Mouse (Mus musculus) MN1 (cell line): ENCODE data around the gene Mgll.

ENCODE experiments used
- DNase-seq: peaks from one replicate; pipeline ENCODE4 v3.0.0-alpha.2; 2016; ENCODE audit warnings: low spot score

Mgll gene

GRCm38 (mm10) chr6:88743601-88744291 lies 19.5 kb downstream of the Mgll start:
- peak; percentile 35 for DNase-seq

- DNase-seq: no peak
Observed at GRCm38 (mm10) chr6:88745027-88745426, 20.8 kb downstream of the Mgll start.

GRCm38 (mm10) chr6:88746271-88746670 lies 22.1 kb downstream of the Mgll start:
- DNase-seq: no peak

GRCm38 (mm10) chr6:88747296-88748040 lies 23.3 kb downstream of the Mgll start:
- no peak for DNase-seq

GRCm38 (mm10) chr6:88750884-88751283 lies 26.7 kb downstream of the Mgll start:
- DNase-seq: no peak

GRCm38 (mm10) chr6:88752711-88753219 lies 28.6 kb downstream of the Mgll start:
- DNase-seq: peak; percentile 75

- DNase-seq: peak; percentile 55
Observed at GRCm38 (mm10) chr6:88753578-88753977, 29.4 kb downstream of the Mgll start.

- no peak for DNase-seq
Observed at GRCm38 (mm10) chr6:88756992-88757391, 32.8 kb downstream of the Mgll start.

- DNase-seq: no peak
Observed at GRCm38 (mm10) chr6:88758074-88758473, 33.9 kb downstream of the Mgll start.

GRCm38 (mm10) chr6:88758568-88759522 lies 34.6 kb downstream of the Mgll start:
- DNase-seq: peak; percentile 28

- DNase-seq: peak; percentile 94
Observed at GRCm38 (mm10) chr6:88759793-88760453, 35.7 kb downstream of the Mgll start.

GRCm38 (mm10) chr6:88760935-88761635 lies 36.9 kb downstream of the Mgll start:
- DNase-seq: peak; percentile 59

- DNase-seq: no peak
Observed at GRCm38 (mm10) chr6:88761684-88762439, 37.6 kb downstream of the Mgll start.

- DNase-seq: no peak
Observed at GRCm38 (mm10) chr6:88762440-88763196, 38.4 kb downstream of the Mgll start.

- no peak for DNase-seq
Observed at GRCm38 (mm10) chr6:88763518-88764077, 39.4 kb downstream of the Mgll start.

GRCm38 (mm10) chr6:88764281-88764680 lies 40.1 kb downstream of the Mgll start:
- DNase-seq: no peak

GRCm38 (mm10) chr6:88767740-88768139 lies 43.5 kb downstream of the Mgll start:
- DNase-seq: no peak

- no peak for DNase-seq
Observed at GRCm38 (mm10) chr6:88769723-88770122, 45.5 kb downstream of the Mgll start.

- DNase-seq: no peak
Observed at GRCm38 (mm10) chr6:88770300-88770904, 46.2 kb downstream of the Mgll start.
